Mouse (Mus musculus): Measurements from ENCODE around the gene Zfp366. TPM values are rescaled to one million over a fixed set of nuclear protein-coding genes. Genes with fewer than 3 reads are reported as not detected.

Zfp366 gene
- 0.96 and 1.2 TPM in 2 replicates for polyA plus RNA-seq (2015; fragmentation: Nextera tagmentation; extraction: Ambion mirVana)

DNA sequence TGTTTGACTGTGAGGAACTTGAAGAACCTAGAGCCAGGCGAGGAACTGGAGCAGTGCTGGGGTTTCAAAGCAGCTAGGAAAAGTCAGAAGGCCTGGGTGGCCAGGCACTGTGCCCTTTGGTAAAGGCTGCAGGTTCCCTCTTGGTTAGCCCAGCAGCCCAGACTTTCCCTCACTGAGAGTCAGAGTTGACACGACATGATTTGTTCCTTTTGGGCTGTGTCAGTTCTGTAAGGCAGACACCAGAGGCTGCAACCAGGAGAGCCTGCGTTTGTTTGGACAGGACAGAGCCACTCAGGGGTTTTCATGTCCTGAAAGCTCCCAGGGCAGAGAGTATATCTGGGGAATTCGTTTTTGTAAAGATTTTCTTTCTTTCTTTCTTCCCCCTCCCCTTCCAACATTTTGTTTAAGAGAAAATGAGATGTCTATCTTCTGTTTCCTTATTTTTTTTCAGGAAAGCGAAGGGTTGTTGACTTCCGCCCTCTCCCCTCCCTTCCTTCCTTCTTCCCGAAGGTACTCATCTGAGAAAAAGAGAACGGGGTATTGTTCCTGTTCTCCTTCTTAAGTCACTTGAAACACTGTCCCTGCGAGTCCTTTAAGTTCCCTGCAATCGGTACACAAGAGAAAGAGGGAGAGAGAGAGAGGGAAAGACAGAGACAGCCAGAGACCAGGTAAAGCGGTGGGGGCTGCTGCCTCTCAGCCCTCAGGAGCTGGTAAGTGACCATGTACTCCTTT, at the start of gene Zfp366:
Gene Zfp366, plus strand, starts transcription at position 669 of the 732 bp plus-strand sequence.
- 23% methylated on average over 11 of the region's 11 CpGs for WGBS
- Histone ChIP-seq H3K27me3 (no peaks in the 10 kb centered on the region), H3K27ac (peak within 1 kb of the TSS; percentile 59), H3K4me1 (peaks cover 9% of the 10 kb centered on the region), H3K9ac (0 out of 2 replicates have a peak within 1 kb of the TSS, but pooled peaks have one; percentile 1), H3K9me3 (no peaks in the 10 kb centered on the region), H3K4me2 (peak within 1 kb of the TSS; percentile 39), H3K36me3 (no peaks in the 10 kb centered on the region), H3K4me3 (peak within 1 kb of the TSS; percentile 28)
- ATAC-seq (ENCODE audit: borderline replicate concordance, extremely low read depth, low FRiP score, low TSS enrichment) = no peak

DNA sequence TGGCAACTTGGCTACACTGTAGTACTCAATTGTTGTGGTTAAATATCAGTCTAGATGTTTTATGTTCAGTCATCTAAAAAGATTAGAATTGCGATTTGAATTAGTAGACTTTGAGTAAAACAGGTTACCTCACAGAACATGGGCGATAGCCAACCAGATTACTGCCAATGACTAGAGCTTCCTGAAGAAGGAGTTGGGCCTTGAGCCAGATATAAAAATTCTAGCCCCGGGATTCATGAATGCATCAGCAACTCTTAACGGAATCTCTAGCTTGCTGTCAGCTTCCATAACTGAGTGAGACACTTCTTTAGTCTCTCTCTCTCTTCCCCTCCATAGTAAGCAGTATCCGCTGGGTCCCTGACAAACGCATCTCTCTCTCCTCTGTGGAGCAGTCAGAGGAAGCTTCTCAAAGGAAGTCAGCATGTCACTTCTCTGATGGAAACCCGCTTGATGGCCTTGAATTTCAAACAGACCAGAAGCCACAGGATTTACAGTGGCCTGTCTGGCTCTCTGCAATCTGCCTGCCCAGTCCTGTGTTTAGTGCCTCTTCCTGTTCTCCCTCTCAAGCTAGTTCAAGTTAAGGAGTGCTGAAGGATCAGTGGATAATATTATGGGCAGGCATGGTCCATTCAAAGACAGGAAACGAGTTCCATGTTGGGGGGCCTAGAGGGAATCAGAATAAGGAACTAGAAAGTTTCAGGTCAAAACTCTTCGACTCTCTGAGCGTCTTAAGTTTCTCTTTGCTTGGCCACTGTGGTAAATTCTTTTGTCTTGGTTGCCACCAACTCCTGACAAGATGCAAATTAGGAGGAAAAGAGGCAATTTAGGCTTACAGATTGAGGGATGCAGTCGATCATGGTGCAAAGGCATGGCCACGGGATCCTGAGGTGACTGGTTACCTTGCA, 46.0 kb upstream of the Zfp366 start:
- Histone ChIP-seq H3K9ac (no peak overlapping the region), H3K4me1 (no peaks in the 10 kb centered on the region), H3K4me2 (no peak overlapping the region), H3K4me3 (no peak overlapping the region), H3K27ac (no peak overlapping the region), H3K9me3 (no peaks in the 10 kb centered on the region), H3K27me3 (no peaks in the 10 kb centered on the region), H3K36me3 (no peaks in the 10 kb centered on the region)
- WGBS = 78% methylated on average over 12 of the region's 12 CpGs
- ATAC-seq (ENCODE audit: borderline replicate concordance, extremely low read depth, low FRiP score, low TSS enrichment) = no peak

- no peak for ATAC-seq (ENCODE audit: borderline replicate concordance, extremely low read depth, low FRiP score, low TSS enrichment)
- WGBS = 58% methylated on average over 13 of the region's 13 CpGs
- H3K4me2 ChIP-seq = no peak overlapping the region
- peaks cover 9% of the 10 kb centered on the region; the same call in 1 of the 2 replicates for H3K4me1 ChIP-seq
- H3K9me3 ChIP-seq = no peaks in the 10 kb centered on the region
- no peaks in the 10 kb centered on the region for H3K27me3 ChIP-seq
- H3K27ac ChIP-seq = no peak overlapping the region
- no peak overlapping the region for H3K9ac ChIP-seq
- H3K36me3 ChIP-seq = no peaks in the 10 kb centered on the region
- H3K4me3 ChIP-seq = no peak overlapping the region
These were observed 38.2 kb upstream of the Zfp366 start for GRCm38 (mm10) chr13:99146355-99146871.

DNA sequence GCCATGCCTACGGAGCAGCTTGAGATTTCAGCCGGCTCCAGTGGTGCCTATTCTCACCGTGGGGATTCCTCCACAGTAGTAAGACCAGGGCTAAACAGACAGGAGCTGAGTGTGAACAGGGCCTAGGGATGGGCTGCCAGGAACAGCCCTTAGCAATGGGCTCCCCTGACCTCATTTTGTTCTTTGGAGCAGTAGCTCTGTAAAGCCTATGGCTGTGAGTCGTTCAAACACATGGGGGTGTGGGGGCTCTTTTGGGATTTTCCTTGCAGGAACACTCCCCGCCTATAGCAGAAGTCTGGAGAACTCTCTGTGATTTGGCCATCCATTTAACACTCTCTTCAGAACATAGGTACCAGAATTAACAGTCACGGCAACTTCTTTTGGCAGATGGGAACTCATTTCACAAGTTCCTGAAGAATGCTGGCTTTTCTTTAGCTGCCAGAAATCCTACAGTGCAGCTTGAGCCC, 36.9 kb upstream of the Zfp366 start:
- H3K4me2 ChIP-seq = no peak overlapping the region
- ATAC-seq (ENCODE audit: borderline replicate concordance, extremely low read depth, low FRiP score, low TSS enrichment) = no peak
- H3K4me1 ChIP-seq = peaks cover 15% of the 10 kb centered on the region
- no peak overlapping the region for H3K9ac ChIP-seq
- no peaks in the 10 kb centered on the region for H3K36me3 ChIP-seq
- WGBS = 68% methylated on average over 6 of the region's 6 CpGs
- H3K9me3 ChIP-seq = no peaks in the 10 kb centered on the region
- H3K4me3 ChIP-seq = no peak overlapping the region
- no peak overlapping the region for H3K27ac ChIP-seq
- peaks cover 3% of the 10 kb centered on the region; the same call in 1 of the 2 replicates for H3K27me3 ChIP-seq

- Histone ChIP-seq H3K4me1 (peaks cover 16% of the 10 kb centered on the region), H3K9me3 (no peaks in the 10 kb centered on the region), H3K27ac (no peak overlapping the region), H3K9ac (no peak overlapping the region), H3K4me3 (no peak overlapping the region), H3K4me2 (no peak overlapping the region), H3K36me3 (no peaks in the 10 kb centered on the region), H3K27me3 (peaks cover 3% of the 10 kb centered on the region; the same call in 1 of the 2 replicates)
- WGBS = 60% methylated on average over 14 of the region's 14 CpGs
- no peak for ATAC-seq (ENCODE audit: borderline replicate concordance, extremely low read depth, low FRiP score, low TSS enrichment)
These were observed 34.9 kb upstream of the Zfp366 start for GRCm38 (mm10) chr13:99149551-99150305.

- no peak for ATAC-seq (ENCODE audit: borderline replicate concordance, extremely low read depth, low FRiP score, low TSS enrichment)
- WGBS = 49% methylated on average over 6 of the region's 6 CpGs
These were observed 34.0 kb upstream of the Zfp366 start for GRCm38 (mm10) chr13:99150626-99151025.

GRCm38 (mm10) chr13:99151121-99151520, 33.5 kb upstream of the Zfp366 start:
- Histone ChIP-seq H3K9ac (no peak overlapping the region), H3K4me1 (peaks cover 16% of the 10 kb centered on the region), H3K27ac (no peak overlapping the region), H3K27me3 (peaks cover 3% of the 10 kb centered on the region; the same call in 1 of the 2 replicates), H3K9me3 (no peaks in the 10 kb centered on the region), H3K36me3 (no peaks in the 10 kb centered on the region), H3K4me2 (no peak overlapping the region), H3K4me3 (no peak overlapping the region)
- ATAC-seq (ENCODE audit: borderline replicate concordance, extremely low read depth, low FRiP score, low TSS enrichment) = no peak; the same call in 1 of the 2 replicates
- 29% methylated on average over 8 of the region's 8 CpGs for WGBS

More at GRCm38 (mm10) chr13:99150626-99151025, 34.0 kb upstream of the Zfp366 start:
- no peaks in the 10 kb centered on the region for H3K9me3 ChIP-seq
- no peak overlapping the region for H3K4me3 ChIP-seq
- H3K4me1 ChIP-seq = peaks cover 16% of the 10 kb centered on the region
- no peaks in the 10 kb centered on the region for H3K36me3 ChIP-seq
- no peak overlapping the region for H3K4me2 ChIP-seq
- H3K27ac ChIP-seq = no peak overlapping the region
- no peak overlapping the region for H3K9ac ChIP-seq
- H3K27me3 ChIP-seq = peaks cover 3% of the 10 kb centered on the region; the same call in 1 of the 2 replicates

- 12% methylated on average over 18 of the region's 18 CpGs for WGBS
- Histone ChIP-seq H3K9me3 (no peaks in the 10 kb centered on the region), H3K4me3 (no peak overlapping the region), H3K27ac (no peak overlapping the region), H3K4me1 (peaks cover 16% of the 10 kb centered on the region), H3K4me2 (peak overlapping the region; percentile 35), H3K27me3 (peaks cover 3% of the 10 kb centered on the region; the same call in 1 of the 2 replicates), H3K9ac (0 out of 2 replicates have a peak overlapping the region, but pooled peaks have one; percentile 13), H3K36me3 (no peaks in the 10 kb centered on the region)
- ATAC-seq (ENCODE audit: borderline replicate concordance, extremely low read depth, low FRiP score, low TSS enrichment) = no peak
These were observed 32.2 kb upstream of the Zfp366 start for GRCm38 (mm10) chr13:99152305-99152930.

DNA sequence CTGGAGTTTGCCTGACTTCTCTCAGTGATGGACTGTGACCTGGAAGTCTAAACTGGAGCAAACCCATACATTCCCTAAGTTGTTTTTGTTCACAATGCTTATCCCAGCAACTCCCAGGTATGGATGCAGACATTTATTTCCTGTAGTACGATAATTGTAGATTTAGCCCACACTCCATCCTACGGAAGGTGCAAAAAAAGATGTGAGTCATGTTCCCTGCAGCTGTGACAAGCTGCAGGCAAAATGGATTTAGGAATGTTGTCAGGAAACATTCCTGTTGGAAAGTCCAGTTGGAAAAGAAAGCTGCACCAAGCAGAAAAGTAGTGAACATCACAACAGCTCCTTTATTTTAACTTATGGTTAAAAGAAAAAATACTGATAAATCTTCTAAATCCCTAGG, 26.9 kb upstream of the Zfp366 start:
- Histone ChIP-seq H3K4me3 (no peak overlapping the region), H3K4me1 (peaks cover under 1% of the 10 kb centered on the region; the same call in 1 of the 2 replicates), H3K9ac (no peak overlapping the region), H3K27ac (no peak overlapping the region), H3K36me3 (no peaks in the 10 kb centered on the region), H3K9me3 (no peaks in the 10 kb centered on the region), H3K27me3 (no peaks in the 10 kb centered on the region), H3K4me2 (no peak overlapping the region)
- 74% methylated on average over 2 of the region's 2 CpGs for WGBS
- no peak for ATAC-seq (ENCODE audit: borderline replicate concordance, extremely low read depth, low FRiP score, low TSS enrichment)

- 71% methylated on average over 3 of the region's 3 CpGs for WGBS
- no peak overlapping the region for H3K4me2 ChIP-seq
- H3K9me3 ChIP-seq = no peaks in the 10 kb centered on the region
- no peak overlapping the region for H3K9ac ChIP-seq
- no peak overlapping the region for H3K4me3 ChIP-seq
- H3K36me3 ChIP-seq = no peaks in the 10 kb centered on the region
- peaks cover 5% of the 10 kb centered on the region for H3K4me1 ChIP-seq
- no peak for ATAC-seq (ENCODE audit: borderline replicate concordance, extremely low read depth, low FRiP score, low TSS enrichment)
- no peak overlapping the region for H3K27ac ChIP-seq
- no peaks in the 10 kb centered on the region for H3K27me3 ChIP-seq
These were observed 25.9 kb upstream of the Zfp366 start for GRCm38 (mm10) chr13:99158773-99159172.

DNA sequence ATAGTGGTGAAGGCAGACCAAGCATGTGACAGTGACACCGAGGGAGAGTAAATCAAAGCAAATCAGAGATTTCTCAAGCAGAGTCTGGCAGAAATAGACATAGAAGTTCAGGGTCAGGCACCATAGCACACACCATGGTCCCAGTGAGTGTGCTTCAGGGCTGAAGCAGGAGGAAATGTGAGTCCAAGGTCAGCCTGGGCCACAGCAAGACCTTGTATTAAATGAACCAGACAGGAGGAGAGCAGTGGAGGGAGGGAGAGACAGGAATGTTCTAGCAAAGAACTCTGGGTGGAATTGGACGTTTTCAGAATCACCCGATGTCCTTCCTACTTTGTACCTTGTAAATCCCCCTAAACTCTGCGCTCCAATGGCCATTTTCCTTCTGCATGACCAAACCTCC, 21.6 kb upstream of the Zfp366 start:
- H3K36me3 ChIP-seq = no peaks in the 10 kb centered on the region
- peaks cover 9% of the 10 kb centered on the region for H3K4me1 ChIP-seq
- H3K27me3 ChIP-seq = no peaks in the 10 kb centered on the region
- no peak overlapping the region for H3K27ac ChIP-seq
- H3K9ac ChIP-seq = no peak overlapping the region
- H3K4me3 ChIP-seq = no peak overlapping the region
- no peaks in the 10 kb centered on the region for H3K9me3 ChIP-seq
- no peak for ATAC-seq (ENCODE audit: borderline replicate concordance, extremely low read depth, low FRiP score, low TSS enrichment)
- H3K4me2 ChIP-seq = no peak overlapping the region
- 66% methylated on average over 4 of the region's 4 CpGs for WGBS

Measured in lung, embryonic 15.5 days (tissue).